Mouse (Mus musculus) C2C12 (cell line): Measurements from ENCODE around the gene Lmcd1.

Experiments used
- CEBPB ChIP-seq: IDR thresholded peaks from one replicate; pipeline ENCODE4 v1.6.1; 2011; ENCODE audit warnings: low read depth, mild to moderate bottlenecking, control low read depth, moderate library complexity
- CTCF ChIP-seq: IDR thresholded peaks from one replicate; pipeline ENCODE4 v1.5.1; 2011; ENCODE audit not compliant: control insufficient read depth, insufficient read depth, insufficient read length
- MYOD1 ChIP-seq: IDR thresholded peaks from one replicate; pipeline ENCODE4 v1.6.1; 2011; ENCODE audit warnings: low read depth; ENCODE audit not compliant: control insufficient read depth, insufficient read length
- MYOG ChIP-seq: IDR thresholded peaks from one replicate; pipeline ENCODE4 v1.6.1; 2011; ENCODE audit not compliant: control insufficient read depth, insufficient read length; ENCODE audit errors: extremely low read depth
- USF1 ChIP-seq: IDR thresholded peaks from one replicate; pipeline ENCODE4 v1.6.1; 2011; ENCODE audit warnings: low read depth, mild to moderate bottlenecking, control low read depth, moderate library complexity

GRCm38 (mm10) chr6:112364581-112364980 lies 91.0 kb downstream of the Lmcd1 start:
- no peak for TF ChIP-seq CTCF
- TF ChIP-seq MYOD1, result no peak
- no peak for TF ChIP-seq CEBPB
- TF ChIP-seq USF1, result no peak
- no peak for TF ChIP-seq MYOG
